Mouse (Mus musculus): ENCODE data around the gene Ppm1f. TPM values are rescaled to one million over a fixed set of nuclear protein-coding genes. Genes with fewer than 3 reads are reported as not detected.

The Ppm1f gene
- 5.5 and 5.9 TPM in 2 replicates for polyA plus RNA-seq (2012; rRNA removed)

GRCm38 (mm10) chr16:16896382-16897055 lies at the start of gene Ppm1f:
TSS of gene Ppm1f (plus strand) at chr16:16896469.

GRCm38 (mm10) chr16:16863978-16864377 lies 32.3 kb upstream of the Ppm1f start, which contains the start of gene Igll1:
TSS of gene Igll1 (minus strand) at chr16:16863985.

GRCm38 (mm10) chr16:16870617-16871331 lies 25.5 kb upstream of the Ppm1f start, which contains the start of the genes Top3b and Vpreb1:
TSS of gene Top3b (plus strand) at chr16:16870736.
TSS of gene Vpreb1 (minus strand) at chr16:16870843.

Other genes starting within 250 kb of the Ppm1f start
- not detected in 2 replicates for gene Olfr19, start 220.1 kb upstream of the Ppm1f start, polyA plus RNA-seq (2012; rRNA removed)
- gene Spag6l, start 67.0 kb upstream of the Ppm1f start, polyA plus RNA-seq (2012; rRNA removed): 0.44 and 0.49 TPM in 2 replicates
- not detected in 2 replicates for gene Igll1, start 32.5 kb upstream of the Ppm1f start, polyA plus RNA-seq (2012; rRNA removed)
- gene Top3b, start 25.7 kb upstream of the Ppm1f start, polyA plus RNA-seq (2012; rRNA removed): 55.2 and 60.0 TPM in 2 replicates
- gene Vpreb1, start 25.6 kb upstream of the Ppm1f start, polyA plus RNA-seq (2012; rRNA removed): 3.9 and 5.7 TPM in 2 replicates
- gene Mapk1, start 86.9 kb downstream of the Ppm1f start, polyA plus RNA-seq (2012; rRNA removed): 35.3 and 46.0 TPM in 2 replicates
- gene Ypel1, start 173.2 kb downstream of the Ppm1f start, polyA plus RNA-seq (2012; rRNA removed): 0.49 and 0.68 TPM in 2 replicates
- 69.8 and 71.2 TPM in 2 replicates for gene Ppil2, start 214.8 kb downstream of the Ppm1f start, polyA plus RNA-seq (2012; rRNA removed)
- 6.8 and 8.1 TPM in 2 replicates for gene 2610318N02Rik, start 228.7 kb downstream of the Ppm1f start, polyA plus RNA-seq (2012; rRNA removed)
- gene Sdf2l1, start 235.9 kb downstream of the Ppm1f start, polyA plus RNA-seq (2012; rRNA removed): 113 and 133 TPM in 2 replicates
- 67.1 and 81.4 TPM in 2 replicates for gene Ydjc, start 248.2 kb downstream of the Ppm1f start, polyA plus RNA-seq (2012; rRNA removed)